Mouse (Mus musculus) brain, adult 2 months (tissue): ENCODE results near the gene Sec31a.

Experiments
- DNase-seq: peaks from one replicate; pipeline ENCODE4 v3.0.0; 2011; ENCODE audit warnings: low read depth, low spot score

Sec31a gene

GRCm38 (mm10) chr5:100349287-100350215 is 66.5 kb downstream of the Sec31a start:
- DNase-seq = peak; percentile 60

- DNase-seq = no peak
These were observed 70.9 kb downstream of the Sec31a start for GRCm38 (mm10) chr5:100345118-100345517.

- DNase-seq = no peak
These were observed 72.9 kb downstream of the Sec31a start for GRCm38 (mm10) chr5:100343087-100343486.

- DNase-seq = no peak
These were observed 73.6 kb downstream of the Sec31a start for GRCm38 (mm10) chr5:100342422-100342821.

GRCm38 (mm10) chr5:100341042-100341441 is 75.0 kb downstream of the Sec31a start:
- DNase-seq = no peak

- DNase-seq = no peak
These were observed 78.2 kb downstream of the Sec31a start for GRCm38 (mm10) chr5:100337852-100338251.

GRCm38 (mm10) chr5:100336876-100337275 is 79.2 kb downstream of the Sec31a start:
- no peak for DNase-seq

- DNase-seq = peak; percentile 54
These were observed 80.4 kb downstream of the Sec31a start for GRCm38 (mm10) chr5:100335581-100336080.

- no peak for DNase-seq
These were observed 81.3 kb downstream of the Sec31a start for GRCm38 (mm10) chr5:100334686-100335085.

GRCm38 (mm10) chr5:100333607-100334380 is 82.2 kb downstream of the Sec31a start:
- no peak for DNase-seq

- no peak for DNase-seq
These were observed 83.6 kb downstream of the Sec31a start for GRCm38 (mm10) chr5:100332300-100333004.

- no peak for DNase-seq
These were observed 84.4 kb downstream of the Sec31a start for GRCm38 (mm10) chr5:100331636-100332035.

- peak; percentile 89 for DNase-seq
These were observed 94.0 kb downstream of the Sec31a start for GRCm38 (mm10) chr5:100322081-100322480.

GRCm38 (mm10) chr5:100317842-100318241 is 98.2 kb downstream of the Sec31a start:
- no peak for DNase-seq

GRCm38 (mm10) chr5:100317010-100317409 is 99.0 kb downstream of the Sec31a start:
- DNase-seq = no peak

- DNase-seq = peak; percentile 63
These were observed 100.4 kb downstream of the Sec31a start for GRCm38 (mm10) chr5:100315646-100316045.

GRCm38 (mm10) chr5:100312391-100312790 is 103.6 kb downstream of the Sec31a start:
- DNase-seq = no peak
